Mouse (Mus musculus): ENCODE results near the gene Nr4a1.

The Nr4a1 gene

GRCm38 (mm10) chr15:101253886-101254795, at the start of gene Nr4a1:
TSS of gene Nr4a1 (plus strand) at chr15:101254269.
- no peak for DNase-seq (ENCODE audit: low read depth)

DNA sequence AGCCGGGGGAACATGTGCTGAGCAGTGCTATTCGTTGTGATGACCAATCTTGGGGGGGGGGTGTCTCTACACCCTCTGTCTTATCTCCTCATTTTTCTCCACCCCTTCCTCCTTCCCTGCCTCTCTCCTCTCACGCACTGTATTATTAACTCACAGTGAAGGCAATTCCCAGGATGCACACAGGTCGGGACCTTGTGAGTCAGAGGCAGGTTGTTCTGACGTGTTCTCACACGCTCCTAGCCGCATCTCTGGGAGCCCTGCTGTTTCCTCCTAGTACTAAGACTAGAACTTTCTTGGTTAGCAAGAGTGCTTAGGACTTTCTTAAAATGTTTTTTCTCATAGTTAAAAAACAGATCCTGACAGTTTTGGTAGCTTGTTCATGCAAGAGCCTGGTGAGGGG, 49.3 kb upstream of the Nr4a1 start:
- DNase-seq (ENCODE audit: low read depth): no peak

DNA sequence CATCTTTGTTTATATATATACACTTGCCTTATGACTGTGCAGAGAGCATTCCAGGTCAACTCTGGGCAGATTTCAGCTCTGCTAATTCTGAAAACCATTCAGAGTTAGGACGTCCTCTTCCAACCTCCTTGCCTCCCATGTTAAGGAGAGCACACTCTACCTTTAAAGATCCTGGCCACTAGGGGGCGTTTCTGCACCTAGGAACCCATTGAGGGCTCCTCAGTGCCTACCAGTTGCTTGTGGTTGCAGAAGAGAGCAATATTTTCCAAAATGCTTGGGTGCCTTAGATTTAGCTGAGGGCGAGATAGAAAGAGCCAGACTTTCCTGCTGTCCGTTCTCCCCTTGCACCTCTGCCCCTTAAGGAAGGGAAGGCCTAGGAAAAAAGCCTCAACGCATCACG, 43.8 kb upstream of the Nr4a1 start:
- peak; percentile 46 for DNase-seq (ENCODE audit: low read depth)

DNA sequence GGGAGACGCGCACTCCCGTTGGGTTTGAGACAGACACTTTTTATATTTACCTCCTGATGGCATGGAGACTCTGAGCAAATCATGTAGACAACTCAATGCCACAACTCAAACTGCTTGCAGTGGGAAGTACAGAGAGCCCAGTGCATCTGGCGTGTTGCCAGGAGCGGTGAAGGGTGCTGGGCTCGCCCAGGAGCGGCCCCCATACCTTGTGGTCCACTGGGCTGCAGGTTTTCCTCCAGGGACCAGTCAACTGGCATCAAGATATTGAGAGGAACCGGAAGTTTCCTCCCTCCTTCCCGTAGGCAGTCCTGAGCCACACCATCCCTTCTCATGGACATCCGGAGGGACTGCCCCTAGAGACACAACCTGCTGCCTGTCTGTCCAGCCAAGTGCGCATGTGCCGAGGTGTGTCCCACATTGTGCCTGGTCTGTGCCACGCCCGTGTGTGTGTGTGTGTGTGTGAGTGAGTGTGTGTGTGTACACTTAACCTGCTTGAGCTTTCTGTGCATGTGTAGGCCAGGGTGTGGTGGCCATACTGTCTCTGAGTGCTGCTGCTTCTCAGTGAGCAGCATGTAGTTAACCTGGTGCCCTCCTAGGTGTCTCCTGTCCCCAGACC, 43.0 kb upstream of the Nr4a1 start:
- DNase-seq (ENCODE audit: low read depth): no peak

- DNase-seq (ENCODE audit: low read depth): no peak
Observed at GRCm38 (mm10) chr15:101212435-101212834, 41.6 kb upstream of the Nr4a1 start.

GRCm38 (mm10) chr15:101215136-101215535, 38.9 kb upstream of the Nr4a1 start:
- DNase-seq (ENCODE audit: low read depth): no peak

GRCm38 (mm10) chr15:101216036-101216435, 38.0 kb upstream of the Nr4a1 start:
- no peak for DNase-seq (ENCODE audit: low read depth)

DNA sequence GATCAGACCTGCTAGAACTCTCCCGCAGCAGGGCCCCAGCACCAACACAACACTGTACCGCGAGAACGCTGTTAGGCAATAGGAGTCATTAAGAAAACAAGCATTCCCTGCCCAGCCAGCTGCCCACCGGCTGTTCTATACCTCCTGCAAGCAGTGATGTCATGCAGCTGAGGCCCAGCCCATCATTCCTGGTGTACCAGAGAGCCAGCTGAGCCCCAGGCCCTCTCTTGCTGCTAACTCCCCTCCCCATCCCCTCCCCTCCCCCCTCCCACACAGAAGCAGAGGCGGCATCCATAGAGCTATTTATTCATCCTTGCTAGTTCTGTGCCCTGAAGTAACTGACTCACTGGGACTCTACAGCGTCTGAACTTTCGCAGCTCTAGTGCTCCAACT, 33.2 kb upstream of the Nr4a1 start:
- DNase-seq (ENCODE audit: low read depth): no peak

- DNase-seq (ENCODE audit: low read depth): peak; percentile 28
Observed at GRCm38 (mm10) chr15:101221298-101222104, 32.6 kb upstream of the Nr4a1 start.

DNA sequence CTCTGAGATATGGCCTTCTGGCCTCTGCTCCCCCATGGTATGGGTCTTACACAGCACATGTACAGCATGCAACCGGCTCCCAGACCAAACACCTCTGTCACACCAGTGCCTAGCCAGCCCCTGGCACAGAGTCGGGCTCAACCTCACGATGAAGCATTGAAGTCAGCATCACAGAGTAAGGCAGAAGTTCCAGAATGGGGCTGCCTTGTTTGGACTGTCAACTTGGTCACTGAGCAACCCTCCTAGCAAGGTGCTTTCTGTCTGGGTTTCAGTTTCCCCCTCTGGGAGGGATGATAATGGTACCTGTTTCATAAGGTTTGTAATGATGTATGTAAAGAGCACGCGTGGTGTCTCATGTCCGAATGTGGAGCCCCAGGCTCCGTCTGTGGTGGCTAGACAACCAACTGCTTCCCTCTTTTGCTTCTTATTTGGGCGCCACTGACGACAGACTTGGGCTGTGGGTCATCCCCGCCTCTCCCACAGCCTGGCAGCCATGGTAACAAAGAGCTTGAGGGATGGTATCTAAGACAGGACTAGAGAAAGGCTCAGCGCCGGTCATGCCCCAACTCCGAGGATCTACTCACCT, 31.1 kb upstream of the Nr4a1 start:
- DNase-seq (ENCODE audit: low read depth): no peak

DNA sequence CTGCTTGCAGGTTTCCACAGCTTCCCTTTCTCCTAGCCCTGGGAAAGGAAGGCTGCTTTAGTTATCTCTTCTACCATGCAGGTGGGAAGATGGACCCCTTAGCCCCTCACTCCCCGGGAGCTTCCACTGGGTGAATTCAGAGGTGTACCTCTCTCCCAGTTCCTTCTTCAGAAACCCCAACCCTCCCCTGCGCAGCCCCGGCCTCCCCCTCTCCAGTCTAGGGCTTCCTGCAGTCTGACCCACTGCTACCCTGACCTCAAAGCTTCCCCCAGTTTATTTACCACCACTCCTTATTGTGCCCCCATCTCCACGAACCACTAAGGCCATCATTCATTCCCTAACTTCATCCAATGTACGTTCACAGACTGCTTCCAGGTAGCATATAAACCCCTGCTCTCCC, 30.5 kb upstream of the Nr4a1 start:
- no peak for DNase-seq (ENCODE audit: low read depth)

GRCm38 (mm10) chr15:101224006-101224906, 29.8 kb upstream of the Nr4a1 start, which contains the start of gene Grasp:
TSS of gene Grasp (plus strand) at chr15:101224188.
- no peak for DNase-seq (ENCODE audit: low read depth)

DNA sequence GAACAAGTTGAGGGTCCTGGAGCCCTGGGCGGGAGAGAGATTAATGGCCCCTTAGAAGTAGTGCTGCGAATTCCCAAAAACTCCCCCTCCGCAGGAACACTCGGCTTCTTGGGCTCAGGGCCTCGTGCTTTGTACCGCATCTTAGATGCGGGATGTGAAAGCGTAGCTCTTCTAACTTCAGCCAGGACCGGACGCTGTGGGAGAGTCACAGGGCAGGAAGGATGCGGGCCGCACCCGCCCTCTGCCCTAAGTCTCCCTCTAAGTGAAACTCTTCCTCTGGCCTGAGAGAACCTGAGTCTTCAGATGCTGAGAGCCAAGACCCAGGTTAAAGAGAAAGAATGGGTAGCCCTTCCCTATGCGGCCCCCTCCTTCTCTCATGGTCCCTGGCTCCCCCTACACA, 29.1 kb upstream of the Nr4a1 start:
- no peak for DNase-seq (ENCODE audit: low read depth)

DNA sequence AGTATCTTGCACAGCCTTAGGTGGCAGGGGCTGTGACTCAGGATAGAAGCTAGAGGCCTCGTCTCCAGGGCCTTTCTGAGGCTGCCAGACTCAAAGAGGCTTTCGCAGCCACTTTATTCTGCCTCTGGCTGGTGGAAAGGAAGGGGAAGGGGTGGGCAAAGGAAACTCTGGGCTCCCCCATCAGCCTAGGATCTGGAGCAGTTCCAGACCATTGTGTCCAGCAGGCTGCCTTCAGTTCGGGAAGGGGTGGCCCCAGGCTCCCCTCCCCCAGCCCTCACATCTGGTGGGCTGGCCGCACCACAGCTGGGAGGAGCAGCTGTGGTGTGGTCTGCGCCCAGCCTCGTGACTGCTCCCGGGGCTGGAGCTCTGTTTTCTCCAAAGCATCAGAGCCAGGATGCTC, 26.1 kb upstream of the Nr4a1 start:
- no peak for DNase-seq (ENCODE audit: low read depth)

DNA sequence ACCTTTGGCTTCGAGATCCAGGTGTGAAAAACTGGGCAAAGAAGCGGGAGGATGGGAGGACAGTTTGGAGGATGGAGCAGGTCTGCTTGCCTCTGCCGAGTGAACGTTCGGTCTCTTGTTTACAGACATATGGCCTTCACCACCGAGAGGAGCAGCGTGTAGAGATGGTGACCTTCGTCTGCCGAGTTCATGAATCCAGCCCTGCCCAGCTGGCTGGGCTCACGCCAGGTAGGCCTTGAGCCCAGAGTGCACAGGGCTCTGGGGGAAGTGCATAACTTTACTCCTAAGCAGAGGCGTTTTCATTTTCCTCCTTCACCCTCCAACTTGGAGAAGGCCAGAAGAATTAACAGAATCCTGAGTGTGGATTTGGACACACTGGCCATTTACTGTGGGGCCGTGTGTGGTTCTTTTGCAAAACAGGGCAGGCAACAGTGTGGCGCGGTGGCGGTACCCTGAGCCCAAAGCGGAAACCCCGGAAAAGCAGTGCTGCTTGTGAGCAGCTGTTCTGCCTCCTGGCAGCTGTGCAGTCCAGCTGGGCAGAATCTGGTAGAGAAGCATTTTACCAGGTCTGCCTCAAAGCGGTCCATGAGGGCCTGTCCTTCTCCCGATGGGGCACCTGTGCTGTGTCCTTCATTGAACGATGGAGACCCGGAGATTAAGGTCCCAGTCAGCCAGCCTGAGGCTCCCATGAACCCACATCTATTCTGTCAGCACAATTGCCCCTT, 25.0 kb upstream of the Nr4a1 start:
- no peak for DNase-seq (ENCODE audit: low read depth)

- DNase-seq (ENCODE audit: low read depth): no peak
Observed at GRCm38 (mm10) chr15:101230503-101230902, 23.6 kb upstream of the Nr4a1 start.

- peak; percentile 35 for DNase-seq (ENCODE audit: low read depth)
Observed at GRCm38 (mm10) chr15:101230995-101231647, 22.9 kb upstream of the Nr4a1 start.

- no peak for DNase-seq (ENCODE audit: low read depth)
Observed at GRCm38 (mm10) chr15:101231648-101232180, 22.4 kb upstream of the Nr4a1 start.

GRCm38 (mm10) chr15:101232607-101233006, 21.5 kb upstream of the Nr4a1 start:
- DNase-seq (ENCODE audit: low read depth): no peak

DNA sequence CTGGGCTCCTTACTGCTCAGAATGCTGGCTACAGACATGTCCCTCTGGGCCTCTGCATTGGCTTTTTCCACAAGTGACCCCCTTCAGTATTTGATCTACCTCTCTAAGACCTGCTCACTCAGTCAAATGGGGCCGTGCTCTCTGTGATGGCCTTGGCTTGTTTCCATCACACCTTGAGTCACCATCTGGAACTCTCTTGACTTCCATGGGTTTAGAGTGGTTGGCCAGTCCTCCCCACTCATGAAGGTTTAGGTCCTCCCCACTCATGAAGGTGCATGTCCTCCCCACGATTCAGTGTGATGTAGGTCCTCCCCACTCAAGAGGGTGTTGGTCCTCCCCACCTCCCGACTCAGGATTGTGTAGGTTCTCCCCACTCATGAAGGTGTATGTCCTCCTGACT, 20.9 kb upstream of the Nr4a1 start:
- no peak for DNase-seq (ENCODE audit: low read depth)

All from c-Kit-positive CD71-positive TER-119-negative erythroid progenitor cells, embryonic 14.5 days (primary cell).